ENCODE assay signal across 7 mouse cellular contexts in genomic region chr17:29164469-29165111, GRCm38 (mm10). TPM values are rescaled to one million over a fixed set of nuclear protein-coding genes. Genes with fewer than 3 reads are reported as not detected.
DNase-seq lines count a peak whose midpoint lies in the region; ATAC-seq lines count a peak whose summit lies in the region.

No protein-coding gene starts in this region.

- H3K4me1 ChIP-seq in forebrain, embryonic 14.5 days (ENCODE audit: control insufficient read depth, insufficient read depth, low read length), result peaks cover 10% of the 10 kb centered on the region

- no peak overlapping the region for H3K4me3 ChIP-seq in forebrain, embryonic 14.5 days (ENCODE audit: low read depth, low read length)

- no peaks in the 10 kb centered on the region for H3K9me3 ChIP-seq in forebrain, embryonic 14.5 days (replicated peaks; ENCODE audit: control insufficient read depth, low read length)

- no peaks in the 10 kb centered on the region for H3K36me3 ChIP-seq in forebrain, embryonic 14.5 days (ENCODE audit: control insufficient read depth, insufficient read depth, low read length)

- intact Hi-C loops in gastrocnemius, postnatal 14 days (cut with DNase I; ENCODE audit: low total_unique reads), result loop anchor here (5.0 kb wide), 1 partner anchor 67 kb away; no protein-coding TSS in a partner anchor

- H3K27me3 ChIP-seq in forebrain, embryonic 14.5 days (replicated peaks; ENCODE audit: control insufficient read depth, insufficient read depth, low read length), result no peaks in the 10 kb centered on the region

- ATAC-seq in forebrain, embryonic 14.5 days, result peak; percentile 55; the same call in 1 of the 2 replicates

- WGBS in forebrain, embryonic 14.5 days, result 10% methylated on average over 17 of the region's 17 CpGs

- peak overlapping the region; percentile 70; the same call in 1 of the 2 replicates for H3K27ac ChIP-seq in forebrain, embryonic 14.5 days (ENCODE audit: low read depth, low read length)

- no peak overlapping the region for H3K9ac ChIP-seq in forebrain, embryonic 14.5 days (ENCODE audit: low read length)

- H3K4me2 ChIP-seq in forebrain, embryonic 14.5 days (ENCODE audit: low read length), result no peak overlapping the region

- peak; percentile 56 to 57 for DNase-seq in spleen, postnatal 36 days (ENCODE audit: low spot score in 2 of 2)
- DNase-seq in spleen, postnatal 14 days (ENCODE audit: low spot score in 2 of 2), result no peak
- DNase-seq in forebrain, embryonic 14.5 days (ENCODE audit: low spot score), result peak; percentile 56
- peak; percentile 57 to 66 for DNase-seq in kidney, adult 8-10 months
- DNase-seq in lung, postnatal 25 days (ENCODE audit: low spot score), result peak; percentile 50
- peak; percentile 62 for DNase-seq in thymus, postnatal 0 days (ENCODE audit: low spot score)
- DNase-seq in gastrocnemius, postnatal 14 days, result no peak

RNA-seq across cellular contexts. Expression of gene Rab44, which starts 50.6 kb away (rescaled TPM):
- not detected in 2 replicates for polyA plus RNA-seq in forebrain, embryonic 14.5 days (2014; fragmentation: Nextera tagmentation; extraction: Ambion mirVana)
- polyA plus RNA-seq in thymus, postnatal 0 days (2015; fragmentation: Nextera tagmentation; extraction: Ambion mirVana), result 4.9 and 5.4 TPM in 2 replicates
- 1 to 10 TPM; 1.2 to 1.6 TPM for total RNA-seq in gastrocnemius, postnatal 14 days (2021)

Comparison
In these comparisons a context has a peak if more than half of its experiments do, and no peak if none do; other contexts are left out.
1. DNase-seq: peak in spleen, postnatal 36 days (2 of 2), forebrain, embryonic 14.5 days (single experiment), kidney, adult 8-10 months (2 of 2), lung, postnatal 25 days (single experiment) and thymus, postnatal 0 days (single experiment); none in spleen, postnatal 14 days (0 of 2) and gastrocnemius, postnatal 14 days (single experiment).